Mouse (Mus musculus) ES-CJ7 (cell line): ENCODE data around the gene Gm7029.
"Not testable (repeated sequence)": the region's sequence is repeated elsewhere in the genome, so short reads cannot be mapped to it uniquely, and the experiment has no call there.

Experiments
- DNase-seq: peaks from one replicate; pipeline ENCODE4 v3.0.0; 2011; ENCODE audit warnings: low read depth, low spot score

Gene Gm7029

GRCm38 (mm10) chr17:33891892-33892291, 18.3 kb downstream of the Gm7029 start:
- not testable (repeated sequence) for DNase-seq

GRCm38 (mm10) chr17:33892429-33892828, 18.8 kb downstream of the Gm7029 start:
- DNase-seq, result peak; percentile 95

GRCm38 (mm10) chr17:33893011-33893410, 19.4 kb downstream of the Gm7029 start:
- peak; percentile 77 for DNase-seq

GRCm38 (mm10) chr17:33897114-33897794, 23.6 kb downstream of the Gm7029 start:
- DNase-seq, result peak; percentile 87

DNA sequence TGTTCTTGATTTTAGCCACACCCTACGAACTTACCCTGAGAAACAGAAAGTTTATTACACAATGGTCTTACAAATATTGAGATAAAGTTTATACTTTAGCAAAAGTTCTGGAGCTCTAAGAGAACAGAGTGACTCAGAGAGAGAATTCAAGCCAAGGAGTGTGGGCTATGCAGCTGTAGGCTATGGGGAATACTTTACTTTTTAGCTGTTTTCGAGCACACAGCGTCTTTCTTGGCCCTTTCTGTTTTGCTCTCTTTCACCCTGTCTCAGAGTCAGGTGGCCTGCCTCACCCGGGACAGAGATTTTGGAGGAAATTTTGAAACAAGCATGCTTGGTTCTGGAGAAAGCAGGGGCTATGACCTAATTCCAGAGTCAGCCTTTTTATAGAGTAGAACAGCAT, 24.6 kb downstream of the Gm7029 start:
- not testable (repeated sequence) for DNase-seq

DNA sequence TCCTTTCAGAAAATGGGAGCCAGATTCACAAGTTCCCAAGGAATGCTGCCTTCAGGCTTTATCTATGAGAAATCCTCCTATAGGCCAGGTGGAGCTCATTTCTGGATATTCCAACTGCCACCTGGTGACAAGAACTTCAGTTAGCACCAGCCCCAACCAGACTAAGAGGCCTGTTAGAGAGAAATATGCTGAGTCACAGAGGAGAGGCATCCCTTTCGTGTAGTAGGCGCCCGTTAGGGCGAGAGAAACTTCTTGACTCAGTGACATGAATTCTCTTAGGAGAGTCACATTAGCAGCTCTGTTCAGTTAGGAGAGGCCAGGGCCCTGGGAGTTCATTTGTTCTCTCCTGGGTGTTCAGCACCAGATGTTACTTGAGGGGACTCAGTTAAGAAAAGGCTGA, 26.0 kb downstream of the Gm7029 start:
- DNase-seq, result peak; percentile 61

DNA sequence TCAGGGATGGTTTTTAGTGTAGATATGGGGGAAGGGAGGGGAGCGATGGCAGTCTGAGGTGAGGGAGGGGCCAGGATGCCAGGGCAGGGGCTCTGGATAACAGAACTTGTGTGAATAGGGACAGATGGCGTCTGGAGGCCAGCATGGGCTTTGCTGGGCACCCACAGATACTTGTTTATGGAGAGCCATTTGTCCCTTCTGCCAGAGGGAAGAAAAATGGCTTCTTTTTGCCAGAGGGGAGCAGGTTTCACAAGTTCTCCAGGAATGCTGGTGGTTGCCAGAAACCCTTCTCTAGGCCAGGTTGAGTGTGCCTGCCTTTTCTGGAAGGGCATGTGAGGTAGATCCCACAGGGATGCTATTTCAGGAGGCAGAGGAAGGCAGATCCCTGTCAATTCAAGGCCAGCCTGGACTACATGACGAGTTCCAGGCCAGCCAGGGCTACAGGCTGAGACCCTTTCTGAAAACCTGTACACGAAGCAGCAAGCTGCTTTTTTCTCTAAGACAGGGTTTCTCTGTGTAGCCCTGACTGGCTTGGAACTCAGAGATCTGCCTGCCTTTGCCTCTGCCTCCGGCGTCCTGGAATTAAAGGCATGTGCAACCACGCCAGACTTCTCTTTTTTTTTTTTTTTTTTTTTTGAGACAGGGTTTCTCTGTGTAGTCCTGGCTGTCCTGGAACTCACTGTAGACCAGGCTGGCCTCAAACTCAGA, 26.8 kb downstream of the Gm7029 start:
- DNase-seq, result no peak

GRCm38 (mm10) chr17:33900989-33901314, 27.3 kb downstream of the Gm7029 start:
- peak; percentile 93 for DNase-seq

DNA sequence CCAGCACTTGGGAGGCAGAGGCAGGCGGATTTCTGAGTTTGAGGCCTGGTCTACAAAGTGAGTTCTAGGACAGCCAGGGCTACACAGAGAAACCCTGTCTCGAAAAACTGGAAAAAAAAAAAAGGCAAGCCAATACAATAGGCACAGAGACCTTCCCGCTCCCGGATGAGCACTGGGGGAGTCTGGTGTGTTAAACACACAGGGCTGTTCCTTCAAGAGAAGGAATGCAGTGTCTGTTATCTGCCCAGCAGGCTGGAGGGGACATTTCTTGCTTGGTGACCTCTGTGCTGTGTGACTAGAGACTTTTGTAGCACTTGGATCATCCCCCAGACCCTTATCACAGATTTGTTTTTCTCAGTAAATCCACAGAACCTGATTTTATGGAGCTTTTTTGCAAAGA, 28.0 kb downstream of the Gm7029 start:
- peak; percentile 71 for DNase-seq

GRCm38 (mm10) chr17:33902079-33902478, 28.4 kb downstream of the Gm7029 start:
- DNase-seq, result no peak

DNA sequence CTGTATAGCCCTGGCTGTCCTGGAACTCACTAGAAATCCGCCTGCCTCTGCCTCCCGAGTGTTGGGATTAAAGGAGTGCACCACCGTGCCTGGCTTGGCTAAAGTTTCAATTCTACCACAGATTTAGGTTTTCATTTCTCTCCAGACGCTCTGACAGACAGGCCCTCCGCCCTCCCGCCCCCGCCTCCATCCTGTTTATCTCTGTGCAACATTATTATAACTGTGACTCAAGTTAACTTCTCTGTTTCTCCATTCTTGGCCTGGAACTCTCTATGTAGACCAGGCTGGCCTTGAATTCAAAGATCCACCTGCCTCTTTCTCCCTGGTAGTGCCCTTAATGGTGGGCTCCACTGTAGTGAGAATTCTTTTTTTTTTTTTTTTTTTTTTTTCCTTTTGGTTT, 28.9 kb downstream of the Gm7029 start:
- DNase-seq, result no peak

GRCm38 (mm10) chr17:33903911-33904651, 30.4 kb downstream of the Gm7029 start:
- peak; percentile 77 for DNase-seq

- not testable (repeated sequence) for DNase-seq
Measured at GRCm38 (mm10) chr17:33904835-33905234, 31.2 kb downstream of the Gm7029 start, which contains the start of gene Platr17. Gene Platr17 (plus strand): TSS chr17:33905135.

- DNase-seq, result peak; percentile 65
Measured at GRCm38 (mm10) chr17:33908331-33909076, 34.9 kb downstream of the Gm7029 start.

GRCm38 (mm10) chr17:33909077-33909868, 35.6 kb downstream of the Gm7029 start, which contains the start of gene Daxx:
Gene Daxx (plus strand): TSS chr17:33909414.
- peak; percentile 98 for DNase-seq

DNA sequence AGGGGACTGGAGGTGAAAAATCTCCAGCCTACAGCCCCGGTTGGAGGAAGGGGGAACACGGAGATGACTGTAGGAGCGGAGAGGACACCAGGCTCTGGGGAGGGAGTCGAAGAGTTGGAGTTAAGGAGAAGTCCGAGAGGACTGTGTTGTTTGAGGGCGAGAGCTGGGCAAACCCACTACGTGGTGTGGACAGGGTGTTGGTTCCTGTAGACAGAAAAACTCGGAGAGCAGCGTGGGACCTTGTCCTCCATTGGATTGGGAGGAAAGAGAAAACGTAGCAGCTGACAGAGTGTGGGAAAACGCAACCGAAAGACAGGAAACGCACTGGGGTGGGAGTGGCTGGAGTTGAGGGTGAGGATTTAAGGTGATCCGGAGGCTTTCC, 36.2 kb downstream of the Gm7029 start:
- DNase-seq, result peak; percentile 28

DNA sequence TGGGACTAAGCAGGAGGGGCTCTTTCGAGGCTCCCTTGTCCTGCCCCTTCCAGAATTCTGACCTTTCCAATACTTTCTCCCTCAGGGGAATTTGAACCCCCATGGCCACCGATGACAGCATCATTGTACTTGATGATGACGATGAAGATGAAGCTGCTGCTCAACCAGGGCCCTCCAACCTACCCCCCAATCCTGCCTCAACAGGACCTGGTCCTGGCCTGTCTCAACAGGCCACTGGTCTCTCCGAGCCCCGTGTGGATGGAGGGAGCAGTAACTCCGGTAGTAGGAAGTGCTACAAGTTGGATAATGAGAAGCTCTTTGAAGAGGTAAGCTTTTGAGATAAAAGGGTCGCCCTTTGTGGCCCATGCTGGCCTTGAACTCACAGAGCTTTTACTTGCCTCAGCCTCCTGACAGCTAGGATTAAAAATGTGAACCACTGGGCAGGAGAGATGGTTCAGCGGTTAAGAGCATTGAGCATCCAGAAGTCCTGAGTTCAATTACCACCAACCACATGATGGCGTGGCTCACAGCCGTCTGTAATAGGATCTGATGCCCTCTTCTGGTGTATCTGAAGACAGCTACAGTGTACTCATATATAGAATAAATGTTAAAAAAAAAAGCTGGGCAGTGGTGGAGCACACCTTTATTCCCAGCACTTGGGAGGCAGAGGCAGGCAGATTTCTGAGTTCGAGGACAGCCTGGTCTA, 36.9 kb downstream of the Gm7029 start:
- peak; percentile 60 for DNase-seq

DNA sequence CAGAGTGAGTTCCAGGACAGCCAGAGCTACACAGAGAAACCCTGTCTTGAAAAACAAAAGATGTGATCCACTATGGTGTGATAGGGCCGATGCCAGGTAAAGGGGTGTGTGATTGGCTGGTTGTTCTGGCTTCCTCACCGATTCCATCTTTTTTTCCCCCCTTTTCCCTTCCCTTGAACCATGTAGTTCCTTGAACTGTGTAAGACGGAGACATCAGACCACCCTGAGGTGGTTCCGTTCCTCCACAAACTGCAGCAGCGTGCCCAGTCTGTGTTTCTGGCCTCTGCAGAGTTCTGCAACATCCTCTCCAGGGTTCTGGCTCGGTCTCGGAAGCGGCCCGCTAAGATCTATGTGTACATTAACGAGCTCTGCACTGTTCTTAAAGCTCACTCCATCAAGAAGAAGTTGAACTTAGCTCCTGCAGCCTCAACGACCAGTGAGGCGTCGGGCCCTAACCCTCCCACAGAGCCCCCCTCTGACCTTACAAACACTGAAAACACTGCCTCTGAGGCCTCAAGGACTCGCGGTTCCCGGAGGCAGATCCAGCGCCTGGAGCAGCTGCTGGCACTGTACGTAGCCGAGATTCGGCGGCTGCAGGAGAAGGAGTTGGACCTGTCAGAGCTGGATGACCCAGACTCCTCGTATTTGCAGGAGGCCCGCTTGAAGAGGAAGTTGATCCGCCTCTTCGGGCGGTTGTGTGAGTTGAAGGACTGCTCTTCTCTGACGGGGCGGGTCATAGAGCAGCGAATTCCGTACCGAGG, 37.6 kb downstream of the Gm7029 start:
- no peak for DNase-seq

GRCm38 (mm10) chr17:33911813-33912414, 38.3 kb downstream of the Gm7029 start:
- peak; percentile 60 for DNase-seq
